Mouse (Mus musculus) ovary, postnatal 36 days (tissue): Measurements from ENCODE around the gene BC037034.
"Not testable (repeated sequence)": the region's sequence is repeated elsewhere in the genome, so short reads cannot be mapped to it uniquely, and the experiment has no call there.

Experiments
- DNase-seq: peaks from one replicate; pipeline ENCODE4 v3.0.0; 2022; ENCODE audit warnings: low spot score, mixed read lengths

The BC037034 gene

DNA sequence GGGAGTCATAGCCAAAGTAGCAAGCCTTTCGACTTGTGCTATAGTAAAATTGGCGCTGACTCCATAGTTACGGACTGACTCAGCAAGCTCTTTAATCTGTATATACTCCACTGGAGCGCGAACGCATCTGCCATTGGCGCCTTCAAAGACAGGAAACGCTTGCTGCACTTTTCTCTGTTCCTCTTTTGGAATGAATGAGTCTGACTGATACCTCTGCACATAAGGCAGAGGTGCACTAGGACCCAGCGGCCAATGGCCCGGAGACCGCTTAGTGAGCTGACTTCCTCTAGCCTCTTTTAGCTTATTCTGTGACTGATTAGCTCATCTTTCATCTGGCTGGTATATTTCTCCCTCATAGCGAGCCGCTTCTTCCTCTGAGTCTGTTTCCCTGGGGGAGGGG is 47.2 kb downstream of the BC037034 start:
- not testable (repeated sequence) for DNase-seq
